Mouse (Mus musculus): Measurements from ENCODE around the gene Plscr1. TPM values are rescaled to one million over a fixed set of nuclear protein-coding genes. Genes with fewer than 3 reads are reported as not detected.

The Plscr1 gene
- 0.46 TPM for polyA plus RNA-seq (2017; shearing (Covaris generic))

DNA sequence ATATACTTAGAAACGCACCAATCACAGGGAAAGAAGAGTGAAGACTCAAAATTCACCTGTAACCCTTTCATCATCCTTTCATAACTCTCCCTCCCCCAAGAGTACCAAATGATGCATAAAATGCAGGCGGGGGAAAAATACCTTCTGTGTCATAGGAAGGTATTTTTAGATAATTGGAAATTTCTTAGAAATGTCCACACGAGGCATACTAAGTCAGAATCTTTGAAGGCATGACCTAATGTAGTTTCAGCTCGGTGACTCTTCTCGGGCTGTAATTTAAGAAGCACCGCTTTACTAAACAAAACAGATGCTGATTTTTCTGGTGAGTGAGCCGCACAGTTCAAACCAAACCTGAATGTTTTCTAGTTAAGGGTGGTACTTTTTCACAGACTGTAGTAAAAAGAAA, at the start of gene Plscr1:
Gene Plscr1 (plus strand): TSS at position 304 of the 406 bp plus-strand sequence.

DNA sequence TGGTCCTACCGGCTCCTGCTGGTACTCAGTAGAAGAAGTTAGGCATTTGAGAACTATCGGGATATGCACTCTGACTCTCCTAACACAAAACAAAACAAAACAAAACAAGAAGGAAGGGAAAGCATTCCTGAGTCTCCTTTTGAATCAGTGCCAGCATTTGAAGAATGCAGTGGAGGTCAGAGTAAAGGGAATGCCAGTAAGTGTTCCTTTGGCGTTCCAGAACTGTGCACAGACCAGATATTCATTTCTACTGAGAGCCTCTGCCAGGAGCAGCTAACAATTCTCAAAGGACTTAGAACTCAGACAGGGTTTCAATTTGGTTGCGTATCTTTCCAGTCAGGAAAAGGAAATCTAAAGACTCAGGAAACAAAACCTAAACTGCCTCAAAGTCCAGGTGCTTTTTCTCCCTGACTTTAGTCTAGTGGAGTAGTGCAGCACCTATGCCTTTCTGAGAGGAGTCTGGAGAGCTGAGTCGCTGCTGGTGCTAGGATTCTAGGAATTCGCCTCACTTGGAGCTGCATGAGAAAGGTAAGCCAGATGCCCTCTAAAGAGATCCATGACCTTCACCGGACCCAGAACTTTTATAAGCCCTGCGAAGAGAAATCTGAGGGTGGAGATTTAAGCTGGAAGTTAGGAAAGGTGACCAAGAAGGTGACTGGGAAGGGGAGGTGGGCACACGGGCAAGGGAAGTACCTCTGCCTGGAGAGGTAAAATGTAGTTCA, 26.1 kb downstream of the Plscr1 start, which contains the start of gene Plscr2:
Gene Plscr2 (plus strand): TSS at position 117 of the 722 bp plus-strand sequence.

DNA sequence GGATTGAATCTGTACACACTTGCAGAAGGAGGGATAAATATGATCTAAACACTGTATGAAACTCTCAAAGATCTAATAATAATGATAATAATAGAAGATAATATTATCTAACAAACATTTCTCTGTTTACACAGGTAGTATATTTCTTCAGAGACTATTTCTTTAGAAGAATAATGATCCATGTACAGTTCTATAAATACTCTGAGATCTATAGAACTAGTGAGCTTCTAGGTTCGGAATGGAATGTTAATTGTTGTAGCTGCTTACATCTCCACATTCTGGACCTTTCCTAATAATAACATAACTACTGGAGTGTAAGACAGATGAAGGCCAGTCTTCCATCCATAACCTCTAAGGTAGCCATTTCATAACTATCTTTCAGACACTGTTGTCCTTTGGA, 59.5 kb downstream of the Plscr1 start, which contains the start of gene 1700057G04Rik:
Gene 1700057G04Rik (plus strand): TSS at position 301 of the 400 bp plus-strand sequence.

Other genes with a start within 250 kb of the Plscr1 start
- gene Plscr5, start 56.8 kb upstream of the Plscr1 start, polyA plus RNA-seq (2017; shearing (Covaris generic)): not detected
- gene Plscr2, start 25.9 kb downstream of the Plscr1 start, polyA plus RNA-seq (2017; shearing (Covaris generic)): 0.56 TPM
- not detected for gene 1700057G04Rik, start 59.6 kb downstream of the Plscr1 start, polyA plus RNA-seq (2017; shearing (Covaris generic))
- gene Plscr4, start 207.6 kb downstream of the Plscr1 start, polyA plus RNA-seq (2017; shearing (Covaris generic)): 0.19 TPM

All from naive thymus-derived CD4-positive, alpha-beta T cell, adult 5 months (primary cell).